Mouse (Mus musculus): ENCODE data around the gene Pea15a. TPM values are rescaled to one million over a fixed set of nuclear protein-coding genes. Genes with fewer than 3 reads are reported as not detected.
A peak's percentile ranks its signal among the peaks of the same experiment; 100 is the strongest.
"Not testable (repeated sequence)": the region's sequence is repeated elsewhere in the genome, so short reads cannot be mapped to it uniquely, and the experiment has no call there.

Pea15a gene
- total RNA-seq (2021) = 100 to 1,000 TPM; 421 to 428 TPM
- long read RNA-seq, experiment 1, transcript Pea15a-203 (2 exons, 980 nt) = minor isoform, 44 of 646 reads
- long read RNA-seq, experiment 1, transcript Pea15a-201 (4 exons, 2,501 nt) = major isoform, 518 of 646 reads
- long read RNA-seq, experiment 1, partial matches to known transcripts = 16 of 646 reads
- long read RNA-seq, experiment 1, other reads (novel, unspliced or antisense) = 63 of 646 reads
- long read RNA-seq, experiment 2, transcript Pea15a-203 (2 exons, 980 nt) = minor isoform, 52 of 909 reads
- long read RNA-seq, experiment 2, transcript Pea15a-202 (4 exons, 2,435 nt) = minor isoform, 9 of 909 reads
- long read RNA-seq, experiment 2, transcript Pea15a-201 (4 exons, 2,501 nt) = major isoform, 730 of 909 reads
- long read RNA-seq, experiment 2, partial matches to known transcripts = 26 of 909 reads
- long read RNA-seq, experiment 2, other reads (novel, unspliced or antisense) = 91 of 909 reads

GRCm38 (mm10) chr1:172206141-172206917 lies at the start of gene Pea15a:
Pea15a (minus strand) TSS chr1:172206804.
- no peak for TF ChIP-seq CTCF (conservative IDR thresholded peaks at IDR 0.05)
- Histone ChIP-seq H3K4me3 (peak within 1 kb of the TSS; percentile 98), H3K27ac (peak within 1 kb of the TSS; percentile 95)
- peak; percentile 81 to 86 for DNase-seq (ENCODE audit: low spot score in 2 of 2)

GRCm38 (mm10) chr1:172247679-172248078 lies 41.1 kb upstream of the Pea15a start:
- TF ChIP-seq CTCF (conservative IDR thresholded peaks at IDR 0.05) = peak; percentile 79
- Histone ChIP-seq H3K27ac (no peak overlapping the region), H3K4me3 (no peak overlapping the region)
- peak in 1 of 2 experiments; percentile 27 for DNase-seq (ENCODE audit: low spot score in 2 of 2)

DNA sequence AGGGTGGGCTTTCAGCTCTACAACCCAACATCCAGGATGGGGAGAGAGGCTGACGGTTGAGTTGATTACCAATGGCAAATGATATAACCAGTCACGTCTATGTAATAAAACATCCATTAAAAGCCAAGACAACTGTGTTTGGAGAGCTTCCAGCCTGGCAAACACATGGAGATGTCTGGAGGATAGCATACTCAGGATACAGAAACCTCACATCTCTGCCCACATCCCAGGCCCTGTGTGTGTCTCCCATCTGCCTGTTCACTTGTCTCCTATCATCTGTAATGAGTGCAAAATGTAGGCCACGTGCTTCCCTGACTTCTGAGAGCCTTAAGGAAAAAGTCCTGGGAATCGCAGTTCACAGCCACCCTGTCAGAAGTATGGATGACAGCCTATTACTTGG lies 40.6 kb upstream of the Pea15a start:
- TF ChIP-seq CTCF (conservative IDR thresholded peaks at IDR 0.05) = no peak
- H3K27ac ChIP-seq = no peak overlapping the region
- peak; percentile 19 to 58 for DNase-seq (ENCODE audit: low spot score in 2 of 2)
- H3K4me3 ChIP-seq = no peak overlapping the region

DNA sequence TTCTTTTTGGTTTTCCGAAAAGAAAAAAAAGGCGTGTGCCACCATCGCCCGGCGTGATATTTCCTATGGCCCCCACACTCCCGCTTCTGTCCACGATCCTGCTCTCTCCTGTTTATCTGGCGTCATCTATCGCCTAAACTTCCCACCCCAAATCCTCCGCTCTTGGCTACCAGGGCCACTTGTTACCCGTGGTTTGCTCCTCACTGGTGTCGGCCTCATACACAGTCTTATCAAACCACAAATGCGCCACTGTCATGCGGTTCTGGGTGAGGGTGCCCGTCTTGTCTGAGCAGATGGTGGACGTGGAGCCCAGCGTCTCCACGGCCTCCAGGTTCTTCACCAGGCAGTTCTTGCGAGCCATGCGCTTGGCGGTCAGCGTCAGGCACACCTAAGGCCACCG lies 38.0 kb upstream of the Pea15a start:
- H3K27ac ChIP-seq; DNase-seq (ENCODE audit: low spot score in 2 of 2); H3K4me3 ChIP-seq: not testable (repeated sequence)

DNA sequence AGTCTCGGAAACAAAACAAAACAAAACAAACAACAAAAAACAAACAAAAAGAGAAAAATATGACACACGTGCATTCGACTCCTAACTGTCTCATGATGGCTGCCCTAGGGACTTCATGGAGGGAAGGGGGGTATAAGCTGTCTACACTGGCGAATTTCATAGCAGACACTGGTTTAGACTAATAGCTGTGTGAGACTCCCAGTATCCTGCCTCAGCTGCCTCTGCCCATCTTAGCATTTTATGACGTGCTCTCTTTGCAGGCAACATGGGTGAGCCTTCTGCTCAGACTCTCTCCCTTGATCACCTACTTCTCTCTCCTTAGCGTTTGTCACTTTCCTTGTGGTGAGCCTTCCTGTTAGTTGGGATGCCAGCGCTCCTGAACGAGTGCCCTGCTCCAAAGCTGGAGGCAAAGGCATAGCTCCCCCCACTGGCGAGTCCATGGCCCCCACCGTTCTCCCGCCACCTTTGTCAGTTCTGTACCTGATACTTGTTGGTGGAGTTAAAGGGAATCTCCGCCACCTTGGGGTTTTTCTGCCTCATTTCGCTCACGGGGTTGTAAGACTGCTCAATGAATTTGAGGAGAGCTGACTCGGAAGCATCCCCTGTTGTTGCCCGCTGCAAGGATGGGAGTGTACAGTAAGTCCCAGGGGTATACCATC lies 37.1 kb upstream of the Pea15a start:
- no peak for DNase-seq (ENCODE audit: low spot score in 2 of 2)
- TF ChIP-seq CTCF (conservative IDR thresholded peaks at IDR 0.05) = peak; percentile 62

GRCm38 (mm10) chr1:172242401-172242800 lies 35.8 kb upstream of the Pea15a start:
- no peak for TF ChIP-seq CTCF (conservative IDR thresholded peaks at IDR 0.05)
- no peak overlapping the region for H3K4me3 ChIP-seq
- 0 out of 2 replicates have a peak overlapping the region, but pooled peaks have one; percentile 14 for H3K27ac ChIP-seq
- DNase-seq (ENCODE audit: low spot score in 2 of 2) = no peak

More for the DNA sequence above, 37.1 kb upstream of the Pea15a start:
- no peak overlapping the region for H3K4me3 ChIP-seq
- H3K27ac ChIP-seq = no peak overlapping the region

DNA sequence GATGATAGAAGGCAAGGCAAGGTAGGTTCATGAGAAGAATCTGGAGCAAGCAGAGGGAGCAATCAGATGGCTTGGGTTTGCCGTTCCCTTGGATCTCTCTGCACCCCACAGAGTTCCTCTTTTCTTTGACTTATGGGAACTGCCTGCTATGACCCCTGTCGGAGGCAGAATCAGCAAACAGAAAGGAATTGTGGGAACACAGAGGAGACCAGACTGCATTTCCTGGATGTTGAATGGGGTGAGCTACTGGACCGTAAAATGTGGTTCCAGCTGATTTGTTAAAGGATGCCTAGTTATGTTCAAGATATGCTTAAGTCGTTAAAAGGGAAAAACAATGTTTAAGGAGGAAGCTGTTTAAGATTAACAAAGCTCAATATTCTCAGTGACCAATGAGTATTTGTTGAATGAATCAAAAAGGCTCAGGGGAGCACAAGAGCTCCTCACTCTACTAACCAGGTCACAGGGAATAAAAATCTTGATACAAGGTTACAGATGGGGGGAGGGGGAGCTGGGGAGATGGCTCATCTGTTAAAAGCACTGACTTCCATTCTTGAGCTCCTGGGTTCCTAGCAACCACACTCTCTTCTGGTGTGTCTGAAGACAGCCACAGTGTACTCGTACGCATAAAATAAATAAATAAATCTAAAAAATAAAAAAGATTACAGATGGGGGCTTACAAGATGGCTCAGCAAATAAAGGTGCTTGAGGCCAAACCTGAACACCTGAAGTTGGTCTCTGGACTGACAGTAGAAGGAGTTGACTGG lies 34.5 kb upstream of the Pea15a start:
- DNase-seq (ENCODE audit: low spot score in 2 of 2) = no peak
- no peak for TF ChIP-seq CTCF (conservative IDR thresholded peaks at IDR 0.05)
- Histone ChIP-seq H3K27ac (no peak overlapping the region), H3K4me3 (no peak overlapping the region)

GRCm38 (mm10) chr1:172229215-172229614 lies 22.6 kb upstream of the Pea15a start:
- no peak for TF ChIP-seq CTCF (conservative IDR thresholded peaks at IDR 0.05)
- Histone ChIP-seq H3K27ac (no peak overlapping the region), H3K4me3 (no peak overlapping the region)
- DNase-seq (ENCODE audit: low spot score in 2 of 2) = no peak

DNA sequence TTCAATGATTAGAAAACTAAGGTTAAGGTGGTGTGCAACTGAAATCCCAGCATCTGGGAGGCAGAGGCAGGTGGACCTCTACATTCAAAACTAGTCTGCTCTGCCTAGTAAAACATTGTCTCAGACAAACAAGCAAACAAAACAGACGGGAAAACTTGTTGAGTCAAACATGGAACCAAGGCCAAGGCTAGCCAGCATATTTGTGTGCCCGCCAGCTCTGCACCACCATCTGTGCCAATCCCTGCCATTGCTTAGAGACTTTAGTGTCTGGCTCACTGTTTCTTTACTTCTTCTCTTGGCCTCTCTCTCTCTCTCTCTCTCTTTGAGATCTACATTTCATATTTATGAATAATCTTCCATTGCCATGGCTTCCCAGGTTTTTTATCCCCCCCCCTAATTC lies 21.6 kb upstream of the Pea15a start:
- no peak for TF ChIP-seq CTCF (conservative IDR thresholded peaks at IDR 0.05)
- H3K27ac ChIP-seq = no peak overlapping the region
- no peak overlapping the region for H3K4me3 ChIP-seq
- no peak for DNase-seq (ENCODE audit: low spot score in 2 of 2)

DNA sequence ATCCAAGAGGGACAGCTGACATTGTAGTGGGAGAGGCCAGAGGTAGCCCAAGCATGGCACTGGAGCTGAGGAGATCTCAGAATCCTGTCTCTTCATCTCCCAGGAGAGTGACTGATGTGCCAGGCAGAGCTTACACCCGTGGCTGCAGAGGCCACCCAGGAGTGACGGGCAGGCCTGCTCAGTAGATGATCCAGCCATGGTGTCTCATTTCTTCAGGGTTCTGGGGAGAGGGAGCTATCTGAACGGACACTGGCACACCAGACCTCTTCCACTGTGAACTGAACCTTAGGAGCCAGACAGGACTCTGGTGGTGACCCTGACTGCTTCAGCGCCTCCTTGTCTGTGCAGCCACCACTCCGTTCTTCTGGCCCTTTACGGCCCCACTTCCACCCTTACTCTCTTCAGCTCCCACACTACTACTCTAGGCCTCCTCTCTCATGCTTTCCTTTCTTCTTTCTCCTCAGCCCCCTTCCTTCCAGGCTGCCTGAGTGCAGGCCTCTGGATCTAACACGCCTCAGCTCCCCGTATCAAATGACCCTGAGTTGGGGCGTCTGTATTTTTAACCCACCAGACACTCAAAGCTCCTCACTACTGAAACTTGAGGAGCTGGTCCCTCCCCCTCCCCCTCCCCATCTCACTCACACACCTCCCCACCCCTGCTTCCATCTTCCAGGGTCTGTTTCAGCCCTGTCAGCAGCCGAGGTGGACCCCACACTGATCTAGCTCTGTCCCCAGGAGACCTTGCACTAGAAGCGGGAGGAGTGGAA lies 14.9 kb upstream of the Pea15a start:
- Histone ChIP-seq H3K4me3 (no peak overlapping the region), H3K27ac (0 out of 2 replicates have a peak overlapping the region, but pooled peaks have one; percentile 70)
- no peak for DNase-seq (ENCODE audit: low spot score in 2 of 2)
- no peak for TF ChIP-seq CTCF (conservative IDR thresholded peaks at IDR 0.05)

DNA sequence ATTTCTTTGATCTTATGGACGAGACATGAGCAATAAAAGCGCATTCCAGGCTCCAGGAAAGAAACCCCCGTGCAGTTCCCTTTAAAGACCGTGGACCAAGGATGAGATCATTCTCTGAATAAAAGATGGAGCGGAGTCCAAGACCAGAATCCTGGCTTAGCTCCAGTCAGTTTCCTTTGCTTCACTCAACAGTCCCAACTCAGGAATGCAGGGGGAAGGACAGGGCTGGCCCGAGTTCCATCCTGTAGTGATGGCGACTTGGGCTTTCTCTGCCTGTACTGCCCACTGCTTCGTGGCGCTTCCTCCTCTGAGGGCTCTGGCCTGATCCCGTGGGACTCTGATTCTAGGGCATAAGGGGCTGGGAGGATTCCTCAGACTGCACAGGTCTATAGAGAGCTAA lies 13.8 kb upstream of the Pea15a start:
- Histone ChIP-seq H3K27ac (peak overlapping the region; percentile 70), H3K4me3 (peak overlapping the region; percentile 4; the same call in 1 of the 2 replicates)
- DNase-seq (ENCODE audit: low spot score in 2 of 2) = no peak
- TF ChIP-seq CTCF (conservative IDR thresholded peaks at IDR 0.05) = no peak
